In genomic region chr4:110662940-110663339, GRCm38 (mm10) we compare ENCODE assay signal across 19 mouse cellular contexts.
A peak's percentile ranks its signal among the peaks of the same experiment; 100 is the strongest.
DNase-seq lines count a peak whose midpoint lies in the region; ATAC-seq lines count a peak whose summit lies in the region.
"Had no signal": no experiment of that assay in that cellular context is flagged by ENCODE, and none has a peak within 500 bp of the region (broad histone marks: within the 10 kb centered on the region; RNA-seq: fewer than 3 reads in every experiment).

No protein-coding gene starts in this region.

- no peaks in the 10 kb centered on the region for H3K36me3 ChIP-seq in hindbrain, embryonic 14.5 days (replicated peaks; ENCODE audit: control insufficient read depth, insufficient read depth)
- H3K36me3 ChIP-seq in hindbrain, embryonic 12.5 days = no peaks in the 10 kb centered on the region
- no peaks in the 10 kb centered on the region for H3K36me3 ChIP-seq in neural tube, embryonic 12.5 days
- H3K36me3 ChIP-seq in neural tube, embryonic 15.5 days = no peaks in the 10 kb centered on the region
- H3K36me3 ChIP-seq: embryonic facial prominence, embryonic 13.5 days; forebrain, embryonic 15.5 days had no signal

- no peaks in the 10 kb centered on the region for H3K9me3 ChIP-seq in hindbrain, embryonic 14.5 days (ENCODE audit: control insufficient read depth, low read length)
- H3K9me3 ChIP-seq in hindbrain, embryonic 12.5 days (replicated peaks) = no peaks in the 10 kb centered on the region
- no peaks in the 10 kb centered on the region for H3K9me3 ChIP-seq in neural tube, embryonic 12.5 days
- H3K9me3 ChIP-seq in neural tube, embryonic 15.5 days (replicated peaks) = no peaks in the 10 kb centered on the region
- H3K9me3 ChIP-seq: embryonic facial prominence, embryonic 13.5 days; forebrain, embryonic 13.5 days; forebrain, embryonic 15.5 days had no signal

- H3K27ac ChIP-seq in hindbrain, embryonic 14.5 days = no peak overlapping the region
- no peak overlapping the region for H3K27ac ChIP-seq in hindbrain, embryonic 12.5 days
- no peak overlapping the region for H3K27ac ChIP-seq in neural tube, embryonic 12.5 days
- H3K27ac ChIP-seq in neural tube, embryonic 15.5 days (replicated peaks) = no peak overlapping the region
- H3K27ac ChIP-seq: embryonic facial prominence, embryonic 13.5 days; forebrain, embryonic 13.5 days; forebrain, embryonic 15.5 days had no signal

- no peaks in the 10 kb centered on the region for H3K4me1 ChIP-seq in hindbrain, embryonic 14.5 days (replicated peaks; ENCODE audit: control insufficient read depth, insufficient read depth, low read length)
- H3K4me1 ChIP-seq in hindbrain, embryonic 12.5 days = no peaks in the 10 kb centered on the region
- no peaks in the 10 kb centered on the region for H3K4me1 ChIP-seq in neural tube, embryonic 12.5 days
- no peaks in the 10 kb centered on the region for H3K4me1 ChIP-seq in neural tube, embryonic 15.5 days
- H3K4me1 ChIP-seq: embryonic facial prominence, embryonic 13.5 days; forebrain, embryonic 13.5 days; forebrain, embryonic 15.5 days had no signal

- DNase-seq in hindbrain, embryonic 14.5 days (ENCODE audit: low spot score) = no peak
- DNase-seq in gastrocnemius, adult 18-20 months (ENCODE audit: low spot score) = no peak
- DNase-seq: adrenal gland, adult 2 months; adrenal gland, postnatal 10 days; adrenal gland, postnatal 25 days; cerebellum, adult 11 months; cerebellum, adult 18-20 months; cerebellum, adult 8-10 months; cerebellum, adult 9-11 months; cerebellum, postnatal 14 days; cerebellum, postnatal 36 days; embryo, embryonic 11 days; forebrain, postnatal 0 days had no signal

- no peak overlapping the region for H3K4me3 ChIP-seq in hindbrain, embryonic 14.5 days (replicated peaks; ENCODE audit: low read length)
- no peak overlapping the region for H3K4me3 ChIP-seq in hindbrain, embryonic 12.5 days
- no peak overlapping the region for H3K4me3 ChIP-seq in neural tube, embryonic 12.5 days
- H3K4me3 ChIP-seq in neural tube, embryonic 15.5 days (replicated peaks) = no peak overlapping the region
- H3K4me3 ChIP-seq: embryonic facial prominence, embryonic 13.5 days; forebrain, embryonic 13.5 days; forebrain, embryonic 15.5 days had no signal

- no peak overlapping the region for H3K4me2 ChIP-seq in hindbrain, embryonic 14.5 days (replicated peaks)
- H3K4me2 ChIP-seq in hindbrain, embryonic 12.5 days (replicated peaks) = no peak overlapping the region
- no peak overlapping the region for H3K4me2 ChIP-seq in neural tube, embryonic 12.5 days (replicated peaks)
- no peak overlapping the region for H3K4me2 ChIP-seq in neural tube, embryonic 15.5 days
- H3K4me2 ChIP-seq: embryonic facial prominence, embryonic 13.5 days; forebrain, embryonic 13.5 days; forebrain, embryonic 15.5 days had no signal

- H3K9ac ChIP-seq in hindbrain, embryonic 14.5 days = no peak overlapping the region
- H3K9ac ChIP-seq in hindbrain, embryonic 12.5 days = no peak overlapping the region
- no peak overlapping the region for H3K9ac ChIP-seq in neural tube, embryonic 12.5 days
- no peak overlapping the region for H3K9ac ChIP-seq in neural tube, embryonic 15.5 days (replicated peaks)
- H3K9ac ChIP-seq: embryonic facial prominence, embryonic 13.5 days; forebrain, embryonic 13.5 days; forebrain, embryonic 15.5 days; forebrain, postnatal 0 days had no signal

- ATAC-seq in hindbrain, embryonic 14.5 days (ENCODE audit: low FRiP score) = 0 out of 2 replicates have a peak, but pooled peaks have one; percentile 37
- ATAC-seq in hindbrain, embryonic 12.5 days (ENCODE audit: low FRiP score) = no peak
- ATAC-seq in neural tube, embryonic 12.5 days (ENCODE audit: low FRiP score, low read depth) = peak; percentile 50; the same call in 1 of the 2 replicates
- ATAC-seq in neural tube, embryonic 15.5 days (ENCODE audit: low FRiP score) = no peak
- ATAC-seq: forebrain, embryonic 13.5 days; forebrain, embryonic 15.5 days; forebrain, postnatal 0 days had no signal

- no peaks in the 10 kb centered on the region for H3K27me3 ChIP-seq in hindbrain, embryonic 14.5 days (ENCODE audit: control insufficient read depth, insufficient read depth, low read length)
- H3K27me3 ChIP-seq in hindbrain, embryonic 12.5 days = no peaks in the 10 kb centered on the region
- no peaks in the 10 kb centered on the region for H3K27me3 ChIP-seq in neural tube, embryonic 12.5 days (replicated peaks)
- no peaks in the 10 kb centered on the region for H3K27me3 ChIP-seq in neural tube, embryonic 15.5 days (replicated peaks)
- H3K27me3 ChIP-seq: embryonic facial prominence, embryonic 13.5 days; forebrain, embryonic 13.5 days; forebrain, embryonic 15.5 days had no signal

- 82% methylated on average over 2 of the region's 2 CpGs for whole genome bisulfite sequencing in hindbrain, embryonic 14.5 days
- 85% methylated on average over 2 of the region's 2 CpGs for WGBS in hindbrain, embryonic 12.5 days
- 84% methylated on average over 2 of the region's 2 CpGs for WGBS in neural tube, embryonic 12.5 days
- 81% methylated on average over 2 of the region's 2 CpGs for WGBS in neural tube, embryonic 15.5 days

Comparison
In these comparisons a context has a peak if more than half of its experiments do, and no peak if none do; other contexts are left out.
1. ATAC-seq: peak in hindbrain, embryonic 14.5 days (single experiment) and neural tube, embryonic 12.5 days (single experiment); none in hindbrain, embryonic 12.5 days (single experiment) and neural tube, embryonic 15.5 days (single experiment).